Mouse (Mus musculus): ENCODE measurements around the gene Opcml.

GRCm38 (mm10) chr9:28160953-28161352, 370.4 kb downstream of the Opcml start:
- TF ChIP-seq CTCF (conservative IDR thresholded peaks at IDR 0.05; ENCODE audit: insufficient read depth, insufficient read length, low read depth, low read length): no peak
- no peak for TF ChIP-seq POLR2A (IDR thresholded peaks at IDR 0.05; ENCODE audit: low read depth, low read length)
